Mouse (Mus musculus) limb, embryonic 11.5 days (tissue): ENCODE data around the gene Grk3. TPM values are rescaled to one million over a fixed set of nuclear protein-coding genes. Genes with fewer than 3 reads are reported as not detected.

ENCODE experiments used
- ATAC-seq: fragments of 200-750 bp; cut with Nextera tagmentation; 2 replicates; pipeline ENCODE4 v1.8.0; 2017; ENCODE audit warnings: low read depth; ENCODE audit not compliant: insufficient number of reproducible peaks, low FRiP score, low TSS enrichment
- DNase-seq: peaks from one replicate; pipeline ENCODE4 v3.0.0-alpha.2; 2015; ENCODE audit warnings: low spot score
- H3K27ac ChIP-seq: fragments of 300-500 bp; sonication (generic); replicated peaks from 2 replicates; pipeline ENCODE4 v1.5.1; 2014; ENCODE audit warnings: low read depth, mild to moderate bottlenecking, low read length
- H3K27me3 ChIP-seq: fragments of 300-500 bp; sonication (generic); 2 replicates; pipeline ENCODE4 v1.6.1; 2014; ENCODE audit warnings: mild to moderate bottlenecking, low read length, mixed read lengths; ENCODE audit not compliant: control insufficient read depth, insufficient read depth
- H3K36me3 ChIP-seq: fragments of 300-500 bp; sonication (generic); 2 replicates; pipeline ENCODE4 v1.6.1; 2014; ENCODE audit warnings: mild to moderate bottlenecking, low read length, moderate library complexity, mixed read lengths; ENCODE audit not compliant: control insufficient read depth, insufficient read depth
- H3K4me1 ChIP-seq: fragments of 300-500 bp; sonication (generic); 2 replicates; pipeline ENCODE4 v1.6.1; 2014; ENCODE audit warnings: low read length, mixed read lengths; ENCODE audit not compliant: control insufficient read depth, insufficient read depth
- H3K4me2 ChIP-seq: fragments of 300-500 bp; sonication (generic); 2 replicates; pipeline ENCODE4 v1.6.1; 2014; ENCODE audit warnings: low read depth, mild to moderate bottlenecking, moderate library complexity; ENCODE audit not compliant: severe bottlenecking
- H3K4me3 ChIP-seq: fragments of 300-500 bp; sonication (generic); 2 replicates; pipeline ENCODE4 v1.5.1; 2014; ENCODE audit warnings: low read depth, low read length
- H3K9ac ChIP-seq: fragments of 300-500 bp; sonication (generic); 2 replicates; pipeline ENCODE4 v1.6.1; 2014; ENCODE audit warnings: mild to moderate bottlenecking, low read length
- H3K9me3 ChIP-seq: fragments of 300-500 bp; sonication (generic); 2 replicates; pipeline ENCODE4 v1.6.1; 2016; ENCODE audit warnings: low read length; ENCODE audit not compliant: control insufficient read depth
- WGBS: fragments of 180-500 bp; shearing (Covaris S2); extraction: QIAGEN DNeasy Blood & Tissue Kit; methylation state at CpG from one replicate; pipeline ENCODE4 v1.1.7; 2014; 5-methylcytosine and 5-hydroxymethylcytosine counted together
- polyA plus RNA-seq: library from polyadenylated mRNA; unstranded; fragments of >200 nt; fragmentation: Nextera tagmentation; extraction: Ambion mirVana; gene quantifications from 2 replicates; pipeline ENCODE4 v1.2.1, GENCODE M21; 2014

The Grk3 gene
- polyA plus RNA-seq: 7.1 and 9.6 TPM in 2 replicates

DNA sequence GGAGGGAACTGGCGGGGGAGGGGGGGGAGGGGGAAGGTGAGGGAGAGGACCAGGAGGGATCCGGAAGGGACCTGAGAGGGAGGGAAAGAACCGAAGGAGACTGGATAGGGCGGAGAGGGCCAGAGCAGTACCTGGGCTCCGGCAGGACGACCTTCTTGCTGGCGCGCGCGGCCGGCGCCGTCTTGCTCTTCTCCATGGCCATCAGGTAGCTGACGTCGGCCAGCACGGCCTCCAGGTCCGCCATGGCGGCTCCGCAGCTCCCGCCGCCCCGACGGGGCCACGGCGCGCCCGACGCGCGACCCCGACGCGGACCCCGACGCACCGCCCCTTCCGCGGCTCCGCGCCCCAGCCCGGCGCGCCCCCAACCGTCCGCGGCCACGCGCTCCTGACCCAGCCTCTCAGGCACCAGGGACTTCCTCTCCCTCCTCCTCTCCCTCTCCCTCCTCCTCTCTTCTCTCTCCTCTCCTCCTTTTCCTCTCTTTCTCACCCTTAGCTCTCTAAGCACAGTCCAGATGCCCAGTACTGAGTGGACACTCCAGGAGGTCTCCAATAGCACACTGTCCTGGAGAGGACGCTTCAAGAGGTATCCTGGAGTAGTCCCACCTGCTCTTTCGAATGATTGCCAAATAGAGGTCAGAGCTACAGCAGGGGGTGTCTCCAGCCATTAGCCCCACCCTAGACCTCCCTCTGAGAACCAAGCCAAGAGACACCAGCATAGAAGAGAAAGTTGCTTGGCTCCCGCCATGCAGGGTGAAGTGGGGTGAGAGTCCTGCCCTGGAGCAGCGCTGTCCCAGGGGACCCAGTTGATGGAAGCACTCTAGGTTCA lies at the start of gene Grk3:
TSS of gene Grk3 (minus strand) at position 556 of the 826 bp plus-strand sequence.
- Histone ChIP-seq H3K27ac (no peak within 1 kb of the TSS), H3K36me3 (no peaks in the 10 kb centered on the region)
- WGBS: 9% methylated on average over 18 of the region's 52 CpGs

DNA sequence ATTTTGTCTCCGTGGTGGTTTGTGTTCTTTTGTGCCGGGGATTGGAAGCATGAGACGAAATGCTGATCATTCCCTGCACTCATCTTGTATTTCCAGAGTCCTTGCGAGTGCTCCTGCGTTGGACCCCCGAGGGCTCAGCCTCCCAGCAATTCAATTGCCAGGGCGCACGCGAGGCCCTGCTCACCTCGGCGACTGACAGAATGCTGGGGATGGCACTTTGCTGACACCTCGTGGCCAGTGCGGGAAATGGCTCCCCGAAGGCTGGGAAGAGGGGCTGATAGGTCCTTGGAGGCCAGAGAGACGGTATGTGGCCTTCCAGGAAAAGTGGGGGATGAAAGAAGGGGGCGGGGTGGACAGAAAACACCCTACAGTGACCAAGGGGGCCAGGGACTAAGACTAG lies 38.7 kb upstream of the Grk3 start:
- peak; percentile 35; the same call in 1 of the 2 replicates for ATAC-seq
- no peak overlapping the region for H3K4me3 ChIP-seq
- no peaks in the 10 kb centered on the region for H3K36me3 ChIP-seq
- H3K4me1 ChIP-seq: no peaks in the 10 kb centered on the region
- no peak overlapping the region for H3K9ac ChIP-seq
- no peak overlapping the region for H3K27ac ChIP-seq
- DNase-seq: peak; percentile 91
- 5% methylated on average over 16 of the region's 16 CpGs for WGBS
- H3K9me3 ChIP-seq: no peaks in the 10 kb centered on the region
- H3K27me3 ChIP-seq: no peaks in the 10 kb centered on the region
- H3K4me2 ChIP-seq: no peak overlapping the region

More for the DNA sequence above, at the start of gene Grk3:
- H3K27me3 ChIP-seq: 0 out of 2 replicates have a peak, but pooled peaks cover 3% of the 10 kb centered on the region
- 0 out of 2 replicates have a peak, but pooled peaks cover 4% of the 10 kb centered on the region for H3K4me1 ChIP-seq
- H3K4me2 ChIP-seq: peak within 1 kb of the TSS; percentile 77
- ATAC-seq: peak; percentile 77
- H3K9me3 ChIP-seq: no peaks in the 10 kb centered on the region
- peak within 1 kb of the TSS; percentile 62 for H3K4me3 ChIP-seq
- H3K9ac ChIP-seq: peak within 1 kb of the TSS; percentile 71
- peak; percentile 81 for DNase-seq

DNA sequence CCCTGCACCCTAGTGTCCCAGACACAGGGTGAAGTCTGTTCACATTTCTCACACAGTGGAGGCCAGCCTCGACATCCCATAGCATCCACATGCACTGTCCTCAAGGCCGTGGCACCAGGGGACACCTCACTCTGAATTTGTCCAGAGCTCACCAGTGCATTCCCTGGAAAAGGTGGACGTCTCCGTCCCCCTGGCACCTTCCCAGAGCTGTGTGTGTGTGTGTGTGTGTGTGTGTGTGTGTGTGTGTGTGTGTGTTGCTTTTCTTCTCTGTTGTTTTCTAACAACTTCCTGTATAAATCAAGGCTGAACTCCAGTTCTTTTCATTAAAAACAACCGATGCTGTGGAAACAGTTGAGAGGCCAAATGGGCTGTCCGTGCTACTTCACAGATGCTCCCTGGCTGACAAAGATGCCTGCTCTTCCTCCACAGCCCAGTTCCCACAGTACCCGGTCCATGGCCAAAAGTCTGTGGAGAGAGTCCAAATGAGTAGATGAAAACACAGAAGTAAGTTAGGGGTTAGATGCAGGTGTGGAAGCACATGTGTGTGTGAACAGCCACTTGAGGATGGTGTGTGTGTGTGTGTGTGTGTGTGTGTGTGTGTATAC lies 35.1 kb upstream of the Grk3 start:
- ATAC-seq (no peak), DNase-seq (no peak)
- Histone ChIP-seq H3K9ac (no peak overlapping the region), H3K36me3 (no peaks in the 10 kb centered on the region), H3K4me1 (no peaks in the 10 kb centered on the region), H3K4me2 (no peak overlapping the region), H3K27ac (no peak overlapping the region), H3K9me3 (no peaks in the 10 kb centered on the region), H3K27me3 (no peaks in the 10 kb centered on the region), H3K4me3 (no peak overlapping the region)
- WGBS: 68% methylated on average over 7 of the region's 7 CpGs

DNA sequence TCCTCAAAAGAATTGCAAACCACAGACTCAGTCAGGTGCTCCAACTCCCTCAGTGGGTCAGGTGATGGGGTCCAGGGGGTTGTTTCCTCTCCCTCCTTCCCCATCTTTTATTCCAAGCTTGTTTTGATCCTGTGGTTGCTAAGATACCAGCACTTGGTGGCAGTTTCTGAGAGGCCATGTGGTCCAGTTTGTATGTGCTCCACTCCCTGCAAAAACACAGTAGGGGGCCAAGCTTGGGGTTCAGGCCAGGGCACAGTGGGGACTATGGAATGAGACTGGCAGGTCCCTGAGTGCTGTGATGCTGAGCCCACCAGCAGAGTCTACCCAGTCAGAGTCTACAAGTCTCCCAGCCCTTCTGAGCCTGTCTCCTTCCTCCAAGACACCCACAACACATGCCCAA lies 34.3 kb upstream of the Grk3 start:
- H3K4me2 ChIP-seq: no peak overlapping the region
- H3K27ac ChIP-seq: no peak overlapping the region
- no peaks in the 10 kb centered on the region for H3K36me3 ChIP-seq
- DNase-seq (no peak), ATAC-seq (no peak)
- no peaks in the 10 kb centered on the region for H3K4me1 ChIP-seq
- H3K9me3 ChIP-seq: no peaks in the 10 kb centered on the region
- no peak overlapping the region for H3K4me3 ChIP-seq
- H3K9ac ChIP-seq: no peak overlapping the region; the same call in 1 of the 2 replicates
- no peaks in the 10 kb centered on the region for H3K27me3 ChIP-seq

DNA sequence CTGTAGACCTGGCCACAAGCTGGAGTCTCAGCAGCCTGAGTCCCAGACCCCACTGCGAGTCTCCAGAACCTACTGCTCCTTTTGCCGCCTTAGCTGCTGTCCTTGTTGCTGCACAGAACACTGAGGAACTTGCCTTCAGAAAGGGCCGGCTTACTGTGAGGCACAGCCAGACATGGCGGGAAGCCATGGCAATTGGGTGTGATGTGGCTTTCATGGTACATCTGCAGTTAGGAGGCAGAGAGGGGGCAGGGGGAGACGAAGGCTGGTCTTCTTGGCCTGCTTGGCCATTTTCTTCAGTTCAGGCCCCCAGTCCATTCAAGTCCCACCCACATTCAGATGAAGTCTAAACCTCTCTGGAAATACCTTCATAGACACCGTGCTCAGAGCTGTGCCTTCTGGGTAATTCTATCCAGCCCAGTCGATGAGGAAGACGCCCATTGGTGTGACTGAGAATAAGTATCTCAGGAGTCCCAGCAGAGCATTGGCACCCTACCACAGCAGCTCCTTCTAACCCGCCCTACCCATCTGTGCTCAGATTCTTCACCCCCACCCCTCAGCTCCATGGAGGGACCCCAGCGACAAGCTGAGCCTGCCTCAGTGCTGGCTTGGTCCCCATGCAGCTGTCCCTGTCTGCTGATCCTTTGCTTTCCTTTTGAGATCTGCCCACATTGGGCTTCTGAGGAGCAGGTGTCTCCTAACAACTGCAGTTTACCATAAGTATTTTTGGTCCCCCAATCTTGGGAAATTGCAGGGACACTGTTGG lies 30.1 kb upstream of the Grk3 start:
- Histone ChIP-seq H3K4me1 (no peaks in the 10 kb centered on the region; the same call in 1 of the 2 replicates), H3K4me3 (no peak overlapping the region), H3K27ac (no peak overlapping the region), H3K9me3 (no peaks in the 10 kb centered on the region), H3K36me3 (no peaks in the 10 kb centered on the region), H3K4me2 (no peak overlapping the region), H3K9ac (no peak overlapping the region), H3K27me3 (no peaks in the 10 kb centered on the region)
- DNase-seq (no peak), ATAC-seq (no peak)
- 86% methylated on average over 10 of the region's 10 CpGs for WGBS

DNA sequence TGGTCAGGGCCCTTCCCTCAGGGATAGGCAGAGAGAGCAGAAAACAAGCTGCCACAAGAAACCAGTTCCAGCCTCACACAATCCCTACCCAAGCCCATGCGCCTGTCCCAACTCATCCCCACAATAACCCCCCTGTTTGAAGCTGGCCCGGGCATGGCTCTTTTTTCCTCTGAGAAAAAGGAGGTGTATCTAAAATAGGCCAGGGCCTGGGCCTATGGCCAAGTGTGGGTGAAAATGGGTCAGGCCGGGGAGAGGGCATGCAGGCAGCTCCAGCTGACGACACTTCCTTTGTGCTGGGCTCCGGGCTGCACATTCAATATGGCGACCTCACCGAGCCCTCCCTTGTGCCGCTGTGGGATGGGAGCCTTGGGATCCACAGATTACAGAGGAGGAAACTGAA lies 27.9 kb upstream of the Grk3 start:
- H3K4me2 ChIP-seq: no peak overlapping the region
- DNase-seq: no peak
- H3K27ac ChIP-seq: no peak overlapping the region
- H3K9me3 ChIP-seq: no peaks in the 10 kb centered on the region
- no peaks in the 10 kb centered on the region for H3K36me3 ChIP-seq
- H3K4me1 ChIP-seq: no peaks in the 10 kb centered on the region; the same call in 1 of the 2 replicates
- no peaks in the 10 kb centered on the region for H3K27me3 ChIP-seq
- 95% methylated on average over 8 of the region's 8 CpGs for WGBS
- ATAC-seq: no peak
- H3K4me3 ChIP-seq: no peak overlapping the region
- H3K9ac ChIP-seq: no peak overlapping the region

DNA sequence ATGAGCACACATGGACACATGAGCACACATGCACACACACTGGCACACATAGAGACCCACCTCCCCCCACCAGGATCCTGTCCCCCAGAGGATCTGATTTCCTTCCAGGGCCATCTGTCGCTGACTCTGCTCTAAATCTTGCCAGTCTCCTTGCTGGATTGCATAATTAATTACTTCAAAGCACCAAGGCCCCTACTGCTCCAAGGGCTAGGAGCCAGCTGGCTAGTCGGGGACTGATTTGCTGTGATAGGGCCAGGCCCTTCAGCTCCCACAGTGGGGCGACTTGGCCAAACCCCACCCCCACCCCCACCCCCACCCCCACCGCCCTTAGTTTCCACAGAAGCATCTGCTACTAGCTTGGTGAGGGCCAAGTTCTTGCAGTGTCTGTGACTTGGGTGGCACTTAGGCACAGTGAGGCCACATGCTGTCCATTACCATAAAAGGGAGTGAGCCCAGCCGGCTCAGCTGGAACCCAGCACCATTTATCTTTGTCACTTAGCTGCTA lies 26.0 kb upstream of the Grk3 start:
- Histone ChIP-seq H3K4me2 (no peak overlapping the region), H3K9ac (no peak overlapping the region), H3K4me1 (no peaks in the 10 kb centered on the region; the same call in 1 of the 2 replicates), H3K9me3 (no peaks in the 10 kb centered on the region), H3K4me3 (no peak overlapping the region), H3K36me3 (no peaks in the 10 kb centered on the region), H3K27ac (no peak overlapping the region), H3K27me3 (no peaks in the 10 kb centered on the region)
- under 1% methylated on average over 5 of the region's 5 CpGs for WGBS
- DNase-seq (peak; percentile 33), ATAC-seq (peak; percentile 44; the same call in 1 of the 2 replicates)

DNA sequence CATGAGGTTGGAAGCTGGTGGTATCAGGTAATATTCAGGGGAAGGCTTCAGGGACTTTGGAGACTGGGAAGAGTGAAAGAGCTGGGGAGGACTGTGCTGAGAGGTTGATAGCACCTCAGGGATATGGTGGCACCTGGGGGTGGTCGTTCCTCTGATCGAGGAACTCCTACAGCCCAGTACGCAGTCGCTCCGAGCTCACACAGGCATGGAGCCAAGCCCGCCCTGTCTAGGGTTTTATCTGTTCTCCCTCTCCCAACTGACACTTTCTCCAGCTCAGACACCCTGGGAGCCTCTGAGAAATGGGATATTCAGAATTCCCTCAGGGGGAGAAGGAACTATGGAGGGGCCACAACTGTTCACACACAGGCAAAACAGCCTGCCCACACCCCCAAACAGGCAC lies 25.2 kb upstream of the Grk3 start:
- WGBS: 70% methylated on average over 6 of the region's 6 CpGs
- no peaks in the 10 kb centered on the region for H3K9me3 ChIP-seq
- no peak overlapping the region for H3K27ac ChIP-seq
- no peak overlapping the region for H3K9ac ChIP-seq
- DNase-seq: no peak
- H3K27me3 ChIP-seq: no peaks in the 10 kb centered on the region
- no peak overlapping the region for H3K4me2 ChIP-seq
- H3K4me1 ChIP-seq: no peaks in the 10 kb centered on the region; the same call in 1 of the 2 replicates
- H3K4me3 ChIP-seq: no peak overlapping the region
- ATAC-seq: no peak
- H3K36me3 ChIP-seq: no peaks in the 10 kb centered on the region
